Mouse (Mus musculus) liver, embryonic 12.5 days (tissue): Measurements from ENCODE around the gene Pnpla6. TPM values are rescaled to one million over a fixed set of nuclear protein-coding genes. Genes with fewer than 3 reads are reported as not detected.
A peak's percentile ranks its signal among the peaks of the same experiment; 100 is the strongest.

Experiments
- ATAC-seq: fragments of 200-750 bp; cut with Nextera tagmentation; 2 replicates; pipeline ENCODE4 v1.8.0; 2017; ENCODE audit warnings: moderate number of reproducible peaks, mild to moderate bottlenecking, moderate library complexity
- H3K27ac ChIP-seq: fragments of 300-500 bp; sonication (generic); 2 replicates; pipeline ENCODE4 v1.5.1; 2016; ENCODE audit warnings: mild to moderate bottlenecking
- H3K27me3 ChIP-seq: fragments of 300-500 bp; sonication (generic); replicated peaks from 2 replicates; pipeline ENCODE4 v1.6.1; 2016; ENCODE audit warnings: mild to moderate bottlenecking, moderate library complexity
- H3K36me3 ChIP-seq: fragments of 300-500 bp; sonication (generic); 2 replicates; pipeline ENCODE4 v1.6.1; 2016; ENCODE audit warnings: mild to moderate bottlenecking, moderate library complexity
- H3K4me1 ChIP-seq: fragments of 300-500 bp; sonication (generic); 2 replicates; pipeline ENCODE4 v1.6.1; 2016
- H3K4me2 ChIP-seq: fragments of 300-500 bp; sonication (generic); 2 replicates; pipeline ENCODE4 v1.6.1; 2016; ENCODE audit warnings: mild to moderate bottlenecking, moderate library complexity
- H3K4me3 ChIP-seq: fragments of 300-500 bp; sonication (generic); 2 replicates; pipeline ENCODE4 v1.5.1; 2016; ENCODE audit warnings: mild to moderate bottlenecking, moderate library complexity
- H3K9ac ChIP-seq: fragments of 300-500 bp; sonication (generic); 2 replicates; pipeline ENCODE4 v1.6.1; 2016; ENCODE audit warnings: mild to moderate bottlenecking, moderate library complexity
- H3K9me3 ChIP-seq: fragments of 300-500 bp; sonication (generic); replicated peaks from 2 replicates; pipeline ENCODE4 v1.6.1; 2016; ENCODE audit warnings: mild to moderate bottlenecking, moderate library complexity
- WGBS: fragments of 180-500 bp; shearing (Covaris S2); methylation state at CpG from one replicate; pipeline ENCODE4 v1.1.7; 2016; ENCODE audit not compliant: insufficient replicate concordance; 5-methylcytosine and 5-hydroxymethylcytosine counted together
- polyA plus RNA-seq: library from polyadenylated mRNA; unstranded; fragments of >200 nt; fragmentation: Nextera tagmentation; extraction: Ambion mirVana; gene quantifications from 2 replicates; pipeline ENCODE4 v1.2.1, GENCODE M21; 2016

Gene Pnpla6
- polyA plus RNA-seq, 1 experiment from 2014 or later, result 14.7 TPM

- H3K9me3 ChIP-seq, result 0 out of 2 replicates have a peak, but pooled peaks cover 6% of the 10 kb centered on the region
- H3K4me1 ChIP-seq, result peaks cover 31% of the 10 kb centered on the region
- peak within 1 kb of the TSS; percentile 70 for H3K4me3 ChIP-seq
- H3K27ac ChIP-seq, result peak within 1 kb of the TSS; percentile 53; the same call in 1 of the 2 replicates
- ATAC-seq, result peak; percentile 81
- H3K9ac ChIP-seq, result peak within 1 kb of the TSS; percentile 86
- WGBS, result under 1% methylated on average over 64 of the region's 64 CpGs
- peak within 1 kb of the TSS; percentile 87 for H3K4me2 ChIP-seq
- H3K36me3 ChIP-seq, result peaks cover 22% of the 10 kb centered on the region
- peaks cover 9% of the 10 kb centered on the region for H3K27me3 ChIP-seq
These were observed 22.0 kb upstream of the Pnpla6 start, which contains the start of gene Zfp358 for GRCm38 (mm10) chr8:3492901-3493844. Gene Zfp358 (plus strand): TSS chr8:3493138.

GRCm38 (mm10) chr8:3493845-3494208 is 21.4 kb upstream of the Pnpla6 start:
- Histone ChIP-seq H3K4me1 (peaks cover 31% of the 10 kb centered on the region), H3K27me3 (peaks cover 9% of the 10 kb centered on the region), H3K27ac (no peak overlapping the region), H3K9ac (peak overlapping the region; percentile 86), H3K36me3 (peaks cover 22% of the 10 kb centered on the region), H3K9me3 (0 out of 2 replicates have a peak, but pooled peaks cover 6% of the 10 kb centered on the region), H3K4me2 (peak overlapping the region; percentile 87), H3K4me3 (peak overlapping the region; percentile 70)
- WGBS, result 25% methylated on average over 6 of the region's 6 CpGs
- no peak for ATAC-seq

DNA sequence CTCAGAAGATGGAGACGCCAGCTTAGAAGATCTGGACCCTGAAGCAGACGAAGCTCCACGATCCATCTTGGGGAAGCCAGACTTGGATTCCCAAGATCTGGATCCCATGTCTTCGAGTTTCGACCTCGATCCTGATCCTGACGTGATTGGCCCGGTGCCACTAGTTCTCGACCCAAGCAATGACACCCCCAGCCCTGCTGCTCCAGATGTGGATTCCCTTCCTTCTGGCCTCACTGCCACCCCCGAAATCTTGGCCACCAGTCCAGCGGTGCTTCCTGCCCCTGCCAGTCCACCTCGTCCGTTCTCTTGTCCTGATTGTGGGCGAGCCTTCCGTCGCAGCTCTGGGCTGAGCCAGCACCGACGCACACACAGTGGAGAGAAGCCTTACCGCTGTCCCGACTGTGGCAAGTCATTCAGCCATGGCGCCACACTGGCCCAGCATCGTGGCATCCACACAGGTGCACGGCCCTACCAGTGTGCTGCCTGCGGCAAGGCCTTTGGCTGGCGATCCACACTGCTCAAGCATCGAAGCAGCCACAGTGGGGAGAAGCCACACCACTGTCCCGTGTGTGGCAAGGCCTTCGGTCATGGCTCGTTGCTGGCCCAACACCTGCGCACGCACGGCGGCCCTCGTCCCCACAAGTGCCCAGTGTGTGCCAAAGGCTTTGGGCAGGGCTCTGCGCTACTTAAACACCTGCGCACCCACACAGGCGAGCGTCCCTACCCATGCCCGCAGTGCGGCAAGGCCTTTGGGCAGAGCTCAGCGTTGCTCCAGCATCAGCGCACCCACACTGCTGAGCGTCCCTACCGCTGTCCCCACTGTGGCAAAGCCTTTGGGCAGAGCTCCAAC is 19.4 kb upstream of the Pnpla6 start:
- no peak overlapping the region for H3K4me2 ChIP-seq
- no peak for ATAC-seq
- no peak overlapping the region for H3K9ac ChIP-seq
- peaks cover 44% of the 10 kb centered on the region for H3K4me1 ChIP-seq
- 88% methylated on average over 44 of the region's 44 CpGs for WGBS
- 0 out of 2 replicates have a peak, but pooled peaks cover 6% of the 10 kb centered on the region for H3K9me3 ChIP-seq
- peaks cover 22% of the 10 kb centered on the region for H3K36me3 ChIP-seq
- H3K4me3 ChIP-seq, result no peak overlapping the region
- peaks cover 9% of the 10 kb centered on the region for H3K27me3 ChIP-seq
- H3K27ac ChIP-seq, result no peak overlapping the region

DNA sequence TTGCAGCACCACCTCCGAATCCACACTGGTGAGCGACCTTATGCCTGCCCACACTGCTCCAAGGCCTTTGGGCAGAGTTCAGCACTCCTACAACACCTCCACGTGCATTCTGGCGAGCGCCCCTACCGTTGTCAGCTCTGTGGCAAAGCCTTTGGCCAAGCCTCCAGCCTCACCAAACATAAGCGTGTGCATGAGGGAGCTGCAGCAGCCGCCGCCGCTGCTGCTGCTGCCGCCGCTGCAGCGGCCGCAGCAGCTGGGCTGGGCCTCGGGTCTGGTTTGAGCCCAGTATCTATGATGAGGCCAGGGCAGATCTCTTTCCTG is 18.8 kb upstream of the Pnpla6 start:
- ATAC-seq, result no peak
- 85% methylated on average over 15 of the region's 15 CpGs for whole genome bisulfite sequencing
- Histone ChIP-seq H3K9me3 (0 out of 2 replicates have a peak, but pooled peaks cover 6% of the 10 kb centered on the region), H3K27me3 (peaks cover 9% of the 10 kb centered on the region), H3K4me2 (no peak overlapping the region), H3K4me1 (peaks cover 50% of the 10 kb centered on the region), H3K36me3 (peaks cover 22% of the 10 kb centered on the region), H3K27ac (no peak overlapping the region), H3K4me3 (no peak overlapping the region), H3K9ac (no peak overlapping the region)

DNA sequence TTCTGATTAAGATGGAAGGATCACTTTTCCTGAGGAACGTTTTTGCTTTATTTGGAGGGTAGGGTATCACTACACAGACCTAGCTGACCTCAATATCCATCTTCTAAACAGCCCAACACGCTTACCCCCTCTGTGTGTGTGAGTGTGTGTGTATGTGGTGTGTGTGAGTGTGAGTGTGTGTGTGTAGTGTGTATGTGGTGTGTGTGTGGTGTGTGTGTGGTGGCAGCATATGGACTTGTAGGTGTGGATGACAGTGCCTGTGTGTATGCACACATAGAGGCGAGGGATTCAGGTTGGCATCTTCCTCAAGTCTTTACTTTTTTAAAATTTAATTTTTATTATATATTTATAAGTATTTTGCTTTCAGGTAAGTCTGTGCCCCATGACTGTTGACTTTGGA is 16.6 kb upstream of the Pnpla6 start:
- ATAC-seq, result no peak
- Histone ChIP-seq H3K4me2 (no peak overlapping the region), H3K9me3 (0 out of 2 replicates have a peak, but pooled peaks cover 6% of the 10 kb centered on the region), H3K4me1 (peaks cover 50% of the 10 kb centered on the region), H3K9ac (no peak overlapping the region), H3K4me3 (no peak overlapping the region), H3K27ac (no peak overlapping the region), H3K27me3 (no peaks in the 10 kb centered on the region), H3K36me3 (peaks cover 22% of the 10 kb centered on the region)
- WGBS, result 73% methylated on average over 3 of the region's 3 CpGs

DNA sequence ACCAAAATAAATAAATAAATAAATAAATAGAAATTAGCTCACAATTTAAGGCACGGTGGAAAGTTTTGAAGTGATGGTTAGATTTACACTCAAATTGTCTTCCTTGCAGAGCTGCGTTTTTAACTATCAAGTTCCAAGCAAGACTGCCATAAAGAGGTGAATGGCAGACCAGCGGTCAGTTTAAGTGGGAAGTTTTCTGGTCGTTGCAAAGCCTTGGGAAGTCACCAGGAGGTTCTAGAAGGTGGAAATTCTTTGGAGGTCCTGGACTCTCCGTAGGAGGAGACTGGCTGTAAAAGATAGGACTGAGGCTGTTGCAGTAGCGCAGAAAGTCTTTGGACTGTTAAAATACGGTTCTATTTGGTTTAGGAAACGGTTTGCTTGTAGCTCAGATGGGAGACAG is 15.4 kb upstream of the Pnpla6 start:
- peaks cover 39% of the 10 kb centered on the region for H3K4me1 ChIP-seq
- 6% methylated on average over 8 of the region's 8 CpGs for WGBS
- peak overlapping the region; percentile 87 for H3K9ac ChIP-seq
- H3K27me3 ChIP-seq, result no peaks in the 10 kb centered on the region
- peak overlapping the region; percentile 90 for H3K27ac ChIP-seq
- ATAC-seq, result no peak; the same call in 1 of the 2 replicates
- peak overlapping the region; percentile 80 for H3K4me3 ChIP-seq
- H3K36me3 ChIP-seq, result peaks cover 22% of the 10 kb centered on the region
- H3K9me3 ChIP-seq, result 0 out of 2 replicates have a peak, but pooled peaks cover 6% of the 10 kb centered on the region
- H3K4me2 ChIP-seq, result peak overlapping the region; percentile 96

DNA sequence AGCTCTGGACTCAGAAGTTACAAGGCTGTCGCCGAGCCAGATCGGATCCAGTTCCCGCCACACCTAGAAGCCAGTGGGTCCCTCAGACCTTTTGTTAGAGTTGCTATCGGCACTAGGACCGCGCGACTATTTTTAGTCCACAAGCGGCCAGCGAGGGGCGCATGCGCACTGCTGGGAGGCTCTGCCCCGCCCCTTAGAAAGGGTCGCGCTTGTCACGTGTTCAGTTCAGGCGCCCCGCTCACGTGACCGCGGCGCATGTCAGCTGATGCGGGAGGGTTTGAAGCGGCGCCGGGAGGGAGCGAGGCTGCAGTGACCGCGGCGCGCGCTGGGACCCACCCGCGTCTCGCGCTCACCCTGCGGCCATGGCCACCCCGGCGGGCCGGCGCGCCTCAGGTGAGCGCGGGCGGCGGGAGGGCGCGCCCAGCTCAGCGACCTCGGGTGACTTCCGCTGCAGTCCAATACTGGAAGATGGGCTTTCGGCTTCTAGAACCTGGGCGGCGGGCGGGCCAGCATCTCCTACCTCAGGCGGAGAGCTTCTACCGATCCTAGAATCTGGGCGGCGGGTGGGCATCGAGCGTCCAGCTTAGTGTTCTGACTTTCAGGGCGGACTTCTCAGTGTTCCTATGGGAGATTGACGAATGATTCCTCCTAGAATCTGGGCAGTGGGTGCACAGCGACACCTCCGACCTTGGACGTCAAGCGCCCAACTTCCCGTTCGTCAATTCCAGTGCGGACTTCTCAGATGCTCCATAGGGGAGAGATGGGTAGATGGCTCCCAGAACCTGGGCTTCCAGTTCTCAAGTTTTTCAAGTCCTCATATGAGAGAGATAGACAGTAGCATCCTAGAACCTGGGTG is 14.7 kb upstream of the Pnpla6 start, which contains the start of gene Mcoln1:
TSS of gene Mcoln1 (plus strand) at position 223 of the 856 bp plus-strand sequence.
- Histone ChIP-seq H3K27ac (peak within 1 kb of the TSS; percentile 90), H3K36me3 (peaks cover 21% of the 10 kb centered on the region), H3K27me3 (no peaks in the 10 kb centered on the region), H3K4me2 (peak within 1 kb of the TSS; percentile 96), H3K4me1 (peaks cover 37% of the 10 kb centered on the region), H3K9ac (peak within 1 kb of the TSS; percentile 87), H3K4me3 (peak within 1 kb of the TSS; percentile 80), H3K9me3 (0 out of 2 replicates have a peak, but pooled peaks cover 6% of the 10 kb centered on the region)
- peak; percentile 89 for ATAC-seq
- under 1% methylated on average over 70 of the region's 70 CpGs for WGBS

GRCm38 (mm10) chr8:3502217-3502616 is 13.0 kb upstream of the Pnpla6 start:
- Histone ChIP-seq H3K9me3 (no peaks in the 10 kb centered on the region), H3K4me2 (no peak overlapping the region), H3K36me3 (peaks cover 21% of the 10 kb centered on the region), H3K4me3 (no peak overlapping the region), H3K4me1 (peaks cover 33% of the 10 kb centered on the region), H3K27ac (no peak overlapping the region), H3K9ac (peak overlapping the region; percentile 87; the same call in 1 of the 2 replicates), H3K27me3 (no peaks in the 10 kb centered on the region)
- ATAC-seq, result no peak
- 53% methylated on average over 4 of the region's 4 CpGs for WGBS

GRCm38 (mm10) chr8:3507979-3508754 is 7.0 kb upstream of the Pnpla6 start:
- H3K9me3 ChIP-seq, result no peaks in the 10 kb centered on the region
- H3K36me3 ChIP-seq, result peaks cover 70% of the 10 kb centered on the region
- H3K4me1 ChIP-seq, result 0 out of 2 replicates have a peak, but pooled peaks cover 4% of the 10 kb centered on the region
- no peaks in the 10 kb centered on the region for H3K27me3 ChIP-seq
- peak overlapping the region; percentile 30; the same call in 1 of the 2 replicates for H3K27ac ChIP-seq
- ATAC-seq, result peak; percentile 63
- no peak overlapping the region for H3K4me2 ChIP-seq
- no peak overlapping the region for H3K4me3 ChIP-seq
- 71% methylated on average over 6 of the region's 6 CpGs for WGBS
- H3K9ac ChIP-seq, result no peak overlapping the region

DNA sequence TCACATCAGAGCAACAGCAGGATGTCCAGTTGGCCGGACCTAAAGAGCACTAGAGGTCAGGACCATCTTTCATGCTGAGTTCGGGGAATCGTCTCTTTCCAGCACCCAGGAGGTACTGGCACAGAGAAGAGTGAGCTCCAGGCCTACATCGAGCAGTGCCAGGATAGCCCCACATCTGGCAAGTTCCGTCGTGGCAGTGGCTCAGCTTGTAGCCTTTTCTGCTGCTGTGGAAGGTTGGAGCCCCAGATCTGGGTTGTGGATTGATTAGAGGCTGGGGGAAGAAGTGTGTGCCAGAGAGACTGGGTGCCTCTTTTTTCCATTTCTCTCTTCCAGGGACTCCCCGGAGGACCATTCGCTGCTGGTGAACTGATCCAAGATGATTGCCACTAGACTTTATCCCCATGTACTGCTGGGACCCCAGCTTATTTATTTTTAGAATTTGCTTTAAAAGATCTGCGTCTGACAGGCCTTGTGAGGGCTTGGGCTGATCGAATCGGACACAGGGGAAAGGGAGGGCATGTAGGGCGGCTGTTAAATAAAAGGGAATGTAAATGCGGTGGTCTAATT is 420 bp upstream of the Pnpla6 start:
- Histone ChIP-seq H3K9me3 (no peaks in the 10 kb centered on the region), H3K4me3 (peak overlapping the region; percentile 73), H3K36me3 (peaks cover 39% of the 10 kb centered on the region), H3K27ac (peak overlapping the region; percentile 59), H3K4me1 (peaks cover 34% of the 10 kb centered on the region), H3K9ac (peak overlapping the region; percentile 71), H3K4me2 (peak overlapping the region; percentile 91), H3K27me3 (no peaks in the 10 kb centered on the region)
- ATAC-seq, result no peak
- WGBS, result 35% methylated on average over 13 of the region's 13 CpGs
